Mouse (Mus musculus) heart, adult 2 months (tissue): ENCODE data around the gene Chd9.

Source experiments
- CTCF ChIP-seq: fragments of 200-600 bp; IDR thresholded peaks from 2 replicates; pipeline ENCODE4 v1.8.1; 2022; ENCODE audit warnings: antibody characterized with exemption, mild to moderate bottlenecking, moderate library complexity
- EP300 ChIP-seq: fragments of 200-500 bp; IDR thresholded peaks from 2 replicates; pipeline ENCODE4 v1.6.1; 2011; ENCODE audit warnings: low read depth, low read length, control low read depth; ENCODE audit not compliant: insufficient read depth

- TF ChIP-seq EP300: no peak
- TF ChIP-seq CTCF: no peak
Measured at GRCm38 (mm10) chr8:90939867-90940266, 111.7 kb downstream of the Chd9 start.
